Mouse (Mus musculus): ENCODE results near the gene Svs1.

The Svs1 gene

DNA sequence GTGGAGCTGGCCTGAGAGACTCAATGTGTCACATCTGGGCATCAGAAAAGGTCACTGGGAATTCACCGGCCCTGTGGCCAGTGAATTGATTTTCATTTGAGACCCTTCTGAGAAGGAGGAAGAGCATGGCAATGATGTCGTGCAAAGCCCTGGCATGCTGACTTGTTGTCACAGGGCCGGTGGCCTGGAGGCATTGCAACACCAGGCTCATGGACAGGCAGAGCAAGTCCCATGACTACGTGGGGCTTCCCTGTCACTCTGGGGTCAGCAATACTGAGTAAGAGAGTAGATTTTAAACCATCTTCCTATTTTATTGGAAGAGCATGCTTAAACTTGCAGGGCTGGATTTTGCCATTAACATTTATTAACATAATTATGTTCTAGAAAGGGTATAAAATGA, 26.4 kb downstream of the Svs1 start:
- 82% methylated on average over 4 of the region's 4 CpGs for WGBS

DNA sequence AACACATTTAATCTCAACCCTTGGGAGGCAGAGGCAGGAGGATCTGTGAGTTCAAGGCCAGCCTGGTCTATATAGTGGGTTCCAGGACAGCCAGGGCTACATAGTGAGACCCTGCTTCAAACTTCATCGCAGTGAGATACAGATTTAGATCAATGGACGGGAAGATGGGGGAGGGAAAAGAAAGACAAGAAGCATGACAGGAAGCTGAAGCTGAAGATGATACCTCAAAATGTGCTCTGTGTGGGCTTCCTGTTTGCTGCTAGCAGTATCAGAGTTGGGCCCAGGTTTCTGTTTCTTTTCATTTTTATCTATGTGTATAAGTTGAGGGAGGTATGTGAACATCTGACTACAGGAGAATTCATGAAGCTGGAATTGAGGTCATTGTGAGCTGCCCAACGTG, 26.8 kb downstream of the Svs1 start:
- WGBS: 82% methylated on average over 3 of the region's 3 CpGs

DNA sequence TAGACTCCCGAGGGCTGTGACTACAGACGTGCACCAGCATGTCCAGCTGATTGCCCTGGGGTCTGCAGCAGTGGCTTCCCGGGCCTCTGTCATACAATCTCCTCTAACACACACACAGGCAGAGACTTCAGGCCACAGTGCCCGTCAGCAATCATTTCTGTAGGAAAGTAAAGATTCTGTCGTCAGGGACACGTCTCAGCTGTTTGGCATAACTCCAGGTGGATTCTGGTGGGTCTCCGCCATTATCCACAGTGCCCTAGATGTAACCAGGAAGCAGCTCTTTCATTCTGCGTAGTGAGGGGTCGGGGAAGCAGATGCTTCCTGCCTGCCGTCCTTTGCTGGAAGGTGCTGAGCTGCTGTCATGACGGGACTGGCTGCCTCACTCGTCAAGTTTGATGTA, 30.5 kb downstream of the Svs1 start:
- WGBS: 65% methylated on average over 12 of the region's 12 CpGs

DNA sequence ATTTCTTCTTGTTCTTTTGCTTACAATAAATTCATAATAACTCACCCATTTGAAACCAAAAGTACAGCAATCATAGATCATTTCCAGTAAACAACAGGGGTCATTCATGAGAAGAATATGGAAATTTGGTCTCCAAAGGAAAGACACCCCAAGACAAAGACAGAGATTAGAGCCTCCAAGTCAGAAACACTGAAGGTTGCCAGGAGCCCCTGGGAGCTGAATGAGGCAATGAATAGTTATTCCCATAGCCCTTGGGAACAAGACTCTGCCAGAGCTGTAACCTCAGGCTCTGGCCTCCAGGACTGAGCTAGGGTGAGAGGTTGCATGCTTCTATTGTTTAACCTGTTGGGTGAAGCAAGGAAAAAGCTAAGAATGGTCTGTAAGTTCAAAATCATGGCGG, 32.7 kb downstream of the Svs1 start:
- 95% methylated on average over 1 of the region's 1 CpGs for WGBS

DNA sequence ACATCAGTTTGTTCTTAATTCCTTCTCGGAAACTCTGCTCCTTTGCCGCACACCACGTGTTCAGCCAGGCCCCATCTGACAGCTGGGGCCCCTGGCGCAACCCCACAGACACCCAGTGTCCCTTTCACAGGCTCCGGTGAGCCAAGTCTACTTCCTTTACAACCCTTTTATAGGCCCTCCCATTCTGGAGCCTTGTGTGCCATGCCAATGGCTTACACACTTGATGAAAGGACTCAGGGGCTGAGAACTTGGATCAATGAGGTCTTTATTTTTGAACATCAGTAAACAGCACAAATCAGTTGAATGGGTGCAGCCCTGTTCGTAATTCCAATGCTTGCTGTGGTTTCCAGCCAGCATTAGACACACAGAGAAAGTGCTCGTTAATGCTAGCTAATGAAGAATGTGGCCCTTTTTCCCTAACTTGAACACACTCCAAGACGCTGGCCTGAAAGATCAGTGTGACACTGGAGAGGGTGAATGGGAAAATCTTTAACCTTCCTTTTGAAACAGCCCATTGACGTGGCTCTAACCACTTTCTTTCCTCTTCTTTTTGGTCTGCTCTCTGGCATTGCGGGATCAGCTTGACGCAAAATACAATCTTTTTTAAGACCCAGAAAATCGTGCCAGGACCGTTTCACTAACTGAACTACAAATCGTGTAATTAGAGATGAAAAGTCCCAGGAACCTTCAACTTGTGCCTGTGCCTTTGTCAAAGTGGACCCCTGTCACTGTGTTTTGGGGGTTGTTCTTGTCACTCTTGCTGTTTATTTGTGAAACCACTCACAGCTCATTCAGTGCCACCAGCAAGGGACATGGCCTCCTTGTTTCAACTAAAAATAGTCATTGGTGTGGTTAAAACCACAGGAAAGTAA, 34.7 kb downstream of the Svs1 start:
- WGBS: 49% methylated on average over 14 of the region's 14 CpGs

DNA sequence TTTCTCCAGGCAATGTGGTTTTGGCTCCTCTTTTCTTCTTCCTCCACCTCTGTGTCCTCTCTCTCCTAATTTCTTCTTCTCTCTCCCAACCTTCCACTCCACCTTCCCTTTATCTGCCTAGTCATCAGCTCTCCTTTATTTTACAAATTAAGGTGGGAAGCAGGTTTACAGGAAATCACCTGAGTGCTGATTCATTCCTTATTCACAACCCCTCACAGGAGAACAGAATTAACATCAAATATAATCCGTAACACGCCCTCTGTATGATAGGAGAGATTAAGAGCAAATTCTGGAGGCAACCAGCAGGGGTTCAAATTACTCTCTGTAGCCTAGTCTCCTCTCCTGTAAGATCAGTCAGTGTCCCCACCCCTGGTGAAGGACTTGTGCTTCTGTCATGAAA, 35.7 kb downstream of the Svs1 start:
- WGBS: 99% methylated on average over 2 of the region's 2 CpGs

DNA sequence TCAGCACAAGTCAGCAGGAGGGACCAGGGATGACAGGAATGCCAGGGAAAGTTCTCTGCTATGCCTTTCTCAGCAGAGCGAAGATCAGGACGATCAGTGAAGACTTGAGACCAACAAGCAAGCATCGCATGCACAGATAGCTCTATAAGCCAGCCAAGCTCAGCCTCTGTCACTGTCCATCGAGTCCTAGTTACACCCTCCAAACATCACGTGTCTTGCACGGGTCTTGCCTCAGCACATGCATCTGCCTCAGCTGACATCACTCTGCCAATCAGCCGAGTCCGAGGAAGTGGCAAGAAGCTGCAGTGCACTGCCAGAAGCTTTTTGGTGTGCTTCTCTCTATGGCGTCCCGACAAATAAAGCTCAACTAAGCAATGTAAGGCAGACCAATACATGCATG, 36.7 kb downstream of the Svs1 start:
- WGBS: 86% methylated on average over 10 of the region's 10 CpGs

DNA sequence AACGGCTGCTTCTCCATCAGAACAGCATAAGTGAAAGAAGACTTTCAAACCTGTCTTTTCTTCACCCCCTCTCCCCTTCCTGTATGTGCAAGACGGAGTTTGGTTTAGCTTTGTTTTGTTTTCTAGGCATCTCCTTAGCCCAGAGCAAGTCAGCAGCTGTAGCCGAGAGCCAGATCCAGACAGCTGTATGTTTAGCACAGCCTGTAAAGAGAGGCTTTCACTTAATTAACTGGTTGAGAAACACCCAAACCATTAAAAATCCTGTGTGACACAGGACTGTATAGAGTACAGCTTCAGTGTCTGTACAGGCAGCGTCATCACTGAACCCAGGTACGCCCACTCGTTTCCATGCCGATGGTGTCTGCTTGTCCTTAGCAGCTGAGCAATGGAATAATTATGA, 38.6 kb downstream of the Svs1 start:
- 84% methylated on average over 7 of the region's 7 CpGs for WGBS

DNA sequence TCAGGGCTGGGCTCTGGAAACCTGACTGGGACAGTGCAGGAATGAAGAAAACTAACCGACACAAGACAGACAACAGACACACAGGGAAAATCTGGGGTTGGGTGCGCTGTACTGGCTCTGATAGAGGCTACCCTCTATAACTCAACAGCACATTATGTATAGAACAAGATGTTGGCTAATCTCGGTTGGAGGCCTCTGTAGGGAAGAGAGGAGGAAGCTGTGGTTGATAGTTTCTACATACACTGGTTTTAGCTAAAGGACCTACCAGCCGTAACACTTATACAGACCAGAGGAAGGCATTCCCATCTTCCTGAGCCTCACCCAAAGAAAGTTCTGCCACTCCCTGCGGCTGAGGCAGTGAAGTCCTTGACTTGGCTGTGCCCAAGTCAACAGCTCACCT, 39.8 kb downstream of the Svs1 start:
- WGBS: 96% methylated on average over 5 of the region's 5 CpGs

DNA sequence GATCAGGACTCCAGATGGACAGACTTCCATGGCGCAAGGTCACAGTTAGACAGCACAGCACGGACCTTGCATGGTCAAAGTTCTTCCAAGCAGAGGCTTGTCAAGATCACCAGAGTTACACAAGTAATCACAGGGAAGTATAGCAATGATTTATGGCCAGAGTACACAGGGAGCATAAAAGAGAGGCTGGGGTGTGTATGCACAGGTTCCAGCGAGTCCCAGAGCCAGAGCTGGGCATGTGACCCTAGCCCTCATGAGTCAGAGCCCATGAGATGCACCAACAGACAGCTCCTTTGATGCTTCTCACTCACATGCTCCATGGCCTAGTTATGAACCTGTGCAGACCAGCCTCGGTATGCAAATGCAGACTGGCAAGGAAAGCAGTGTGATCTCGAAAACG, 41.4 kb downstream of the Svs1 start:
- 85% methylated on average over 6 of the region's 6 CpGs for WGBS

DNA sequence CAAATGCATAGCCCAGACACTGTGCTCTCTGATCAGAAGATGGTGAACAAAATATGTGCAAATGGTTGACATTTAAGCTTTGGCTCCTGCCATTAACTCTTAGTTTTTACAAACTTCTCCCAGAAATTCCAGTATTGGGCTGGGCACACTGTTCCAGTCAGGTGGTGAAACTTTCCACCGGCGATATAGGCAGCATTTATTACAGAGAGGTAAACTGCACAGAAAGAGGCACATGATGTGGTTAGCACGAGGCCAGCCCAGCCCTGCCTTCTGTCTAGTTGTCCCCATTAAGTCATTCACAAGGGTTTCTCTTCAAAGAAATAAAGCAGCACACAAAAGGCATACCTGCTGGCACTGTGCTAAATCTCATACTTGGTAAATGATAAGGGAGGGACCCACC, 42.0 kb downstream of the Svs1 start:
- WGBS: 93% methylated on average over 3 of the region's 3 CpGs

DNA sequence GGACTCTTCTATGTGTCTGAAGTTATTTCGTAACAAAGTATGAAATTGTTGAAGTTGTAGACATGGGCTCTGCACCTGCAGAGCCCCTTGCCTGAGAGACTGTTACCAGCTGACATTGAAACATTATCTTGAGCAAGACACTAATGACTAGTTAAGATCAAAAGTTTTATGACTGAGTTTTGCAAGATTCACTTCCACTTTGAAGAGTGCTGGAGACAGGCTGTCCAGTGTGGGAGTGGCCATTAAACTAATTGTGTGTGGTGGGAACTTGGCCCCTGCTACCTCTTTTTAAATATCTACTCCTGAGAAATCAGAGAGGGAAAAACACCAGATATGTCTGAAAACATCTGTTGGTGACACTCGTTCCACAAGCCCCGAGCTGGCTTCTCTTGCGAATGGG, 44.6 kb downstream of the Svs1 start:
- WGBS: 89% methylated on average over 4 of the region's 4 CpGs

DNA sequence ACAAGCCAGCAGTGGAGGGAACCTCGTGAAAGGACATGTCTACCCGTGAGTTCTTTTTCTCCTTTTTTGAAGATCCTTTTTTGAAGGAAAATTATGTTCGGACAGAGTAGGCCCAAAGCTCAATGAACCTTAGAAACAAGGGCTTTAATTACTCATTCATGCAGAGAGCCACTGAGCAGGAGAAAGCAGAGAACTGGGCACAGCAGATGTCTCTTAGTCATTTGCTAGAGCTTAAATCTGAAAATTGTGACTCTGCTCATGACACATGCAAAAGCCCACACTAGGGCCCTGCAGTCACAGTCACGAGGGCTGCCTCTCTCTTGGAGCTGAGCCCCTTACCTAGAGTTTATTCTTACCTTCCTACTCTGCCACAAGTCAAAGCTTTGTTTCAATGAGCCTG, 46.1 kb downstream of the Svs1 start:
- 49% methylated on average over 4 of the region's 4 CpGs for WGBS

DNA sequence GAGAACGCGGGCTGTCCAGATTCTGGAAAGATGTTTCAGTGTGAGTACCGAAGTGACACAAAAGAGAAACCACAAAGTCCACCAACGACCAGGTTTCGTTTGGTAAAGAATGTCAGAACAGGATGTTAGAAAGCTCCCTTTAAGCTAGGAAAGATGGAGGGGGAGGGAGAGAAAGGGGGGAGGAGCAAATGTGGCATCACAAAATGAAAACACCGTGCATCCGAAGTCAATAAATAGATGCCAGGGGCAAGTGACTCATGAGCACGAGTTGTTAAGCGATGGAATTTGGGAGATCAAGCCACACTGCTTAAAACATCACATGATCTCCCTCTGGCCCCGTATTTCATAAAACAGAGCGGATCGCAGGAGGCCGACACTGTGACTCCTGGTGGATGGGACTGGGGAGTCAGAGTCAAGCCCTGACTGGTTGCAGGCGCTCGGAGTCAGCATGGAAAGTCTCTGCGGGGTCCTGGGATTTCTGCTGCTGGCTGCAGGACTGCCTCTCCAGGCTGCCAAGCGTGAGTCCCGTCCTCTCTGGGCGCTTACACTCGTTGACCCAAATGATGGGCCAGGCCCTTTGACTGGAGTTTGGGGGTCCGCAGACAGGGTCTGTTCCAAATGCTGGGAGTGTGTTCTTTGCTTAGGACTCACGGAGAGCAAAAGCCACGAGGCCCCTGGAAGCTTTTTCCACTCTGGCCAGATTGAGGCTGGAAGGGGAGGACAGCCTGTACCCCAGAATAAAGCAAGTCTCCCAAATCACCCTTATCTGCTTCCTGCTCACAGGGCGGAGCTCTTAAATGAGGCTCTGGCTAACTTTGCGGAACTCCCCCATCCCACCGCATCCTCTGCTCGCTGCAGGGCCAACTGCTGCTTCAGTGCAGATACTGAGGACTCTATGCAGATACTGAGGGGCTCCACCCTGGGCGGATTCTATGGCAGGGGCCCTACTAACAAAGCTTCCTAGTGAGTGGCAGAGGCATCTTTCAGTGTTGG, 49.9 kb downstream of the Svs1 start, which contains the start of gene Gpnmb:
Gene Gpnmb (plus strand): TSS at position 272 of the 993 bp plus-strand sequence.
- 66% methylated on average over 28 of the region's 28 CpGs for WGBS

DNA sequence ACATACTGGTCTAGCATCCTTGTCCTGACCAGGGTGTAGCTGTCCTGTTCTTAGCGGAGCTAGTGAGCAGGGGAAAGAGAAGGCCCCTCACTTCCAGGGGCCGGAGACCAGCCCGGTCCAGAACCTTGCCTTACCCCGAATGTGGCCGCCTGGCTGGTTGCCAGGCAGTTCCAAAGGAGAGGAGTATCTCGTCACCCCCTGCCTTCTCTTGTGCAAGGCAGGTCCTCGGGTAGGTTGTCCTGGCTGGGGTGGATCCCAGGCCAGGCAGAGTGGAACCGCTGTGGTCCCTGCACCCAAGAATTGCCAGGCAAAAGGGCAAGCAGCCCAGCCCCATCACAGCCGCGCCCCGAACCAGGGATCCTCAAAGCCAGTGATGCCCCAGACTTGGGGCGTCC, 50.6 kb downstream of the Svs1 start:
- WGBS: 77% methylated on average over 12 of the region's 12 CpGs

DNA sequence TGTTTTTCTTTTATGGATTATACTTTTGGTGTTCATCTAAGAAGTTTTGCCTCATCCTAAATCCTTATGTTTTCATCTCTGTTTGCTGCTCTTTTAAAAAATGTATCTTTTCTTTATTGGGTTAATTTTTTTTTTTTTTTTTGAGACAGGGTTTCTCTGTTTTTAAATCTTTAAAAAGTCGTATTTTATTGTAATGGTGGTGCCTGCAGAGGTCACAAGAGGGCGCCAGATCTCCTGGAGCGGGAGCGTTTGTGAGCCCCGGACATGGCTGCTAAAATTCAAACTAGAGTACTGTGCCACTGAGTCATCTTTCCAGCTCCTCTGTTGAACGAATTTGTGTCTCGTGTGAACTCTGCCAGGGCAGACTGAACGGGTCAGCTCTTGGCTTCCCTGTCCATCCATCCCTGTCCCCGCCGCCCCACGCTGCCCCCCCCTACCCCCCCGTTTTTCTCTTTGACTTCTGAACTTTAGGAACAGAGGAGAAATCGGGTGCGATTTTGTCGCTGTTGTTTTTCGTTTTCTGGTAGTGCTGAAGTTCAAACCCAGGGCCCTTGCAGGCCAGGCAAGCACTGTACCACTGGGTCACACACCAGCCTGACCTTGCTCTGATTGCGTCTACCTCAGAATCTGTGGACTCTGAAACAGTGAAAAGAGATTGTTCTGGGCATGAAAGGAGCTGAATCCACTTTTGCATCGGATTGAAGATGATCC, 53.0 kb downstream of the Svs1 start:
- WGBS: 13% methylated on average over 18 of the region's 18 CpGs
